Mouse (Mus musculus) stomach, postnatal 0 days (tissue): ENCODE measurements around the gene Srebf1.

Source experiments
- CTCF ChIP-seq: IDR thresholded peaks from 2 replicates; pipeline ENCODE4 v1.5.1; 2016; ENCODE audit warnings: antibody characterized with exemption, low read depth, mild to moderate bottlenecking, moderate library complexity
- EP300 ChIP-seq: optimal IDR thresholded peaks from 2 replicates; pipeline ENCODE3; 2016; ENCODE audit warnings: antibody characterized with exemption

GRCm38 (mm10) chr11:60255639-60256038 is 33.3 kb upstream of the Srebf1 start:
- TF ChIP-seq CTCF, result no peak
- TF ChIP-seq EP300, result no peak
